Mouse (Mus musculus) limb, embryonic 11.5 days (tissue): Measurements from ENCODE around the gene Atp8a2. TPM values are rescaled to one million over a fixed set of nuclear protein-coding genes. Genes with fewer than 3 reads are reported as not detected.
A peak's percentile ranks its signal among the peaks of the same experiment; 100 is the strongest.
"Not testable (repeated sequence)": the region's sequence is repeated elsewhere in the genome, so short reads cannot be mapped to it uniquely, and the experiment has no call there.

ENCODE experiments used
- ATAC-seq: fragments of 200-750 bp; cut with Nextera tagmentation; 2 replicates; pipeline ENCODE4 v1.8.0; 2017; ENCODE audit warnings: low read depth; ENCODE audit not compliant: insufficient number of reproducible peaks, low FRiP score, low TSS enrichment
- DNase-seq: peaks from one replicate; pipeline ENCODE4 v3.0.0-alpha.2; 2015; ENCODE audit warnings: low spot score
- H3K27ac ChIP-seq: fragments of 300-500 bp; sonication (generic); replicated peaks from 2 replicates; pipeline ENCODE4 v1.5.1; 2014; ENCODE audit warnings: low read depth, mild to moderate bottlenecking, low read length
- H3K27me3 ChIP-seq: fragments of 300-500 bp; sonication (generic); 2 replicates; pipeline ENCODE4 v1.6.1; 2014; ENCODE audit warnings: mild to moderate bottlenecking, low read length, mixed read lengths; ENCODE audit not compliant: control insufficient read depth, insufficient read depth
- H3K36me3 ChIP-seq: fragments of 300-500 bp; sonication (generic); 2 replicates; pipeline ENCODE4 v1.6.1; 2014; ENCODE audit warnings: mild to moderate bottlenecking, low read length, moderate library complexity, mixed read lengths; ENCODE audit not compliant: control insufficient read depth, insufficient read depth
- H3K4me1 ChIP-seq: fragments of 300-500 bp; sonication (generic); 2 replicates; pipeline ENCODE4 v1.6.1; 2014; ENCODE audit warnings: low read length, mixed read lengths; ENCODE audit not compliant: control insufficient read depth, insufficient read depth
- H3K4me2 ChIP-seq: fragments of 300-500 bp; sonication (generic); 2 replicates; pipeline ENCODE4 v1.6.1; 2014; ENCODE audit warnings: low read depth, mild to moderate bottlenecking, moderate library complexity; ENCODE audit not compliant: severe bottlenecking
- H3K4me3 ChIP-seq: fragments of 300-500 bp; sonication (generic); 2 replicates; pipeline ENCODE4 v1.5.1; 2014; ENCODE audit warnings: low read depth, low read length
- H3K9ac ChIP-seq: fragments of 300-500 bp; sonication (generic); 2 replicates; pipeline ENCODE4 v1.6.1; 2014; ENCODE audit warnings: mild to moderate bottlenecking, low read length
- H3K9me3 ChIP-seq: fragments of 300-500 bp; sonication (generic); 2 replicates; pipeline ENCODE4 v1.6.1; 2016; ENCODE audit warnings: low read length; ENCODE audit not compliant: control insufficient read depth
- WGBS: fragments of 180-500 bp; shearing (Covaris S2); extraction: QIAGEN DNeasy Blood & Tissue Kit; methylation state at CpG from one replicate; pipeline ENCODE4 v1.1.7; 2014; 5-methylcytosine and 5-hydroxymethylcytosine counted together
- polyA plus RNA-seq: library from polyadenylated mRNA; unstranded; fragments of >200 nt; fragmentation: Nextera tagmentation; extraction: Ambion mirVana; gene quantifications from 2 replicates; pipeline ENCODE4 v1.2.1, GENCODE M21; 2014

Atp8a2 gene
- polyA plus RNA-seq, 1 experiment from 2014 or later: 2.7 TPM

DNA sequence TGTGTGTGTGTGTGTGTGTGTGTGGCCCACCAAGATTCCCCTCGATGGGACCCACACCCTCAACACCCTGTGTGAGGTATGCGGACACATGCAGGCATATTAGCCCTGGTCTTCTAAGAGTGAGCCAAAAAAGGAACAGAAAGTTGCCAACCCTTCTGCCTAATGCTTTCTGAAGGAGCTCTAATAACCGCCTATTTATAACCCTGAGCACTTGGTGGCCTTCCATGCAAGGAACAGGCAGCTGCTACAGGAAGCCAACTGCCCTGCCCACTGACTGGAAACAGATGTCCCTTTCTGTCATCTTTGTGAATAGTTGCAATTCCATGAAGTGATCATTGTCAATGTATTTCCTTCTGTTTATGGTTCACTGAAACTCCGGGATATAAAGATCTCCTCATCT is 475.0 kb downstream of the Atp8a2 start:
- no peaks in the 10 kb centered on the region for H3K27me3 ChIP-seq
- ATAC-seq: no peak
- no peak for DNase-seq
- WGBS: 68% methylated on average over 4 of the region's 4 CpGs
- H3K27ac ChIP-seq: no peak overlapping the region
- no peak overlapping the region for H3K9ac ChIP-seq
- no peak overlapping the region for H3K4me2 ChIP-seq
- 0 out of 2 replicates have a peak, but pooled peaks cover 2% of the 10 kb centered on the region for H3K4me1 ChIP-seq
- no peaks in the 10 kb centered on the region for H3K9me3 ChIP-seq
- no peaks in the 10 kb centered on the region for H3K36me3 ChIP-seq
- H3K4me3 ChIP-seq: no peak overlapping the region

DNA sequence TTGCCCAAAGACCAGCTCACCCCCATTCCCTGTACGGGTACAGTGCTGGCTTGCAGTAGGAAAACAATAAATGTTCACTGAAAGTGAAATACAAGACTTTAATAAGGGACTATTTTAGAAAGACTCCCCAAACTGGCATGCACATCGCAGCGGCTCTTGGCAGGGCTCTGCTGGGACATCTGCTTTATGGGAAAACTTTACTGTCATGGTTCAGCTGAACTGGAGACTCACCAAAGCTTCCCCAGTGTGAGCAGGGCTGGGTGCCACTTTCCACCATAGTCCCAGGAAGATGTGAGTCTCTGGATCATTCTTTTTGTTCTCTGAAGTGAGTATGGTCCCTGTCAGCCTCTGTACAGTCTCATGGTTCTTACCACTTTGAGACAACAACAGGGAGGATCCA is 475.6 kb downstream of the Atp8a2 start:
- no peaks in the 10 kb centered on the region for H3K36me3 ChIP-seq
- no peaks in the 10 kb centered on the region for H3K9me3 ChIP-seq
- H3K4me1 ChIP-seq: 0 out of 2 replicates have a peak, but pooled peaks cover 2% of the 10 kb centered on the region
- no peak overlapping the region for H3K27ac ChIP-seq
- H3K4me2 ChIP-seq: no peak overlapping the region
- 87% methylated on average over 3 of the region's 3 CpGs for WGBS
- no peak overlapping the region for H3K4me3 ChIP-seq
- DNase-seq (no peak), ATAC-seq (no peak)
- no peak overlapping the region for H3K9ac ChIP-seq
- no peaks in the 10 kb centered on the region for H3K27me3 ChIP-seq

DNA sequence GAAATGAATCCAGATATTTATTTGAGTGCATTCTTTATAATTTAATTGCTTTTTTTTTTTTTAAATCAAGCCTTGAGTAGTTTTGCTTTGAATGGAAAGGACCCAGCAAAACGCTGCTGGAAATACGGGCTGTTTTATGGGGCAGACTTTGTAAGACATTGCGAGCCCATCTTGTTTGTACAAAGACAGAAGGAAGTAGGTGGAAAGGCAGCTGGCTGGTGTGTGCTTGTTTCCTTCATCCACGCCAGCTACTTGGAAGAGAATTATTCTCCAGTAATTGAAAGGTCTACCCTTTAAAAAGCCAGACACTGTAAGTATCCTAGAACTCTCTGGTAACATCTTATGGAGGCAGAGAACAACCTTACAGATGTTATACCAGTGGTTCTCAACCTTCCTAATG is 476.6 kb downstream of the Atp8a2 start:
- ATAC-seq: no peak
- no peaks in the 10 kb centered on the region for H3K36me3 ChIP-seq
- DNase-seq: no peak
- no peak overlapping the region for H3K27ac ChIP-seq
- no peaks in the 10 kb centered on the region for H3K27me3 ChIP-seq
- H3K4me1 ChIP-seq: 0 out of 2 replicates have a peak, but pooled peaks cover 2% of the 10 kb centered on the region
- H3K4me2 ChIP-seq: no peak overlapping the region
- no peak overlapping the region for H3K4me3 ChIP-seq
- no peak overlapping the region for H3K9ac ChIP-seq
- 73% methylated on average over 4 of the region's 4 CpGs for WGBS
- H3K9me3 ChIP-seq: no peaks in the 10 kb centered on the region

DNA sequence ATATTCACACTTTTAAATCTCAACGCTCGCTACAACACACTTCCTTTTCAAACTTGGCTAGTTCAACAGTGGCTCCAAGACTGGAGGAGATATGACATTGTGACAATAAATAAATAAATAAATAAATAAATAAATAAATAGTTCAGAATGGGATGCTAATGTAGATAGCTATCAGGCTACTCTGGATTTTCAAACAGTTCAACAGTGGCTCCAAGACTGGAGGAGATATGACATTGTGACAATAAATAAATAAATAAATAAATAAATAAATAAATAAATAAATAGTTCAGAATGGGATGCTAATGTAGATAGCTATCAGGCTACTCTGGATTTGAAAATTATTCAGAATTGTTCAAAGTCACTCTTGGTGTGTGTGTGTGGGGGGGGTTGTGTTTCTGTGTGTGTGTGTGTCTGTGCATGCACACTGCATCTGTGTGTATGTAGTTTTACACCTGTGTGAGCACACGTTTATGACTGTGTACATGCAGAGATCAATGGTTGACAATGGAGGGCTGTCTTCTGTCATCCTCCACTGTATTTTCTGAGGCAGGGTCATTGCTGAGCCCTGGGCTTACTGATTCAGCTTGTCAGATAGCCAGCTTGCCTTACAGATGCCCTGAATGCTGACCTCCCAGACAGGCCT is 480.4 kb downstream of the Atp8a2 start:
- not testable (repeated sequence) for ATAC-seq, H3K9me3 ChIP-seq, H3K9ac ChIP-seq, H3K27me3 ChIP-seq, H3K4me2 ChIP-seq, H3K27ac ChIP-seq, DNase-seq, H3K36me3 ChIP-seq, H3K4me3 ChIP-seq, H3K4me1 ChIP-seq
- WGBS: 82% methylated on average over 3 of the region's 3 CpGs

DNA sequence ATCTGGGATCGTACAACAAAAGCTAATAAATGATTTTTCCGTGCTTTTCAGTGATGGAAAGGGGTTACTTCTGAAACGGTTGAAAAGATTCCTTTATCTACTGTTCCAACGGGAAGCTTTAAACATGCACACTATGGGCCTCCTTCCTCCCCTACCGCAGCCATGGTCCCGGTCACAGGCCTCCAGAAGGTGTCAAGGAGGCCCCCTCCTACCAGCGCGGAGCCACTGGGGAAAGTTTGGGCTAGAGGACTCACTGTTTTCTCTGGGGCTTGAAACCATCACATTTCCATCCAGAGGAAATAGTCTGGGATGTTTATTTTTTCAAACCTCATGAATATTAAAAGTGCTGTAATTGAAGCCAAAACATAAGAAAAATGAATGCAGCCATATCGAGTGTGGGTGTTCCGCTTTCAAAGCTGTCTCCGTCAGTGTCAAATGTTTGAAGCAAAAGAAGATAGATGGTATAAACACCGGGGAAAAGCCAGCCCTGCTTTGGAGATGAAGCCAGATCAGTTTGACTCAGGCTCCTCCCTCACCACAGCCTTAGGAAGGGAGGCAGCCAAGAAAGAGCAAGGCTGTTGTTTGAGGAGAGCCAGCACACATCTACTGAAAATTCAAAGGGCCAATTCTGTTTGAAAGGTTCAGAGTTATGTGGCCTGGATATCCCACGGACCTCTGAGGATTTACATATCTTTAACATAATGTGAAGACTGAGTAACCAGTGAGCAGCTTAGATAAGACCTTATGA is 481.1 kb downstream of the Atp8a2 start:
- Histone ChIP-seq H3K9ac (no peak overlapping the region), H3K36me3 (no peaks in the 10 kb centered on the region), H3K4me3 (no peak overlapping the region), H3K4me2 (no peak overlapping the region), H3K4me1 (no peaks in the 10 kb centered on the region), H3K27ac (no peak overlapping the region), H3K9me3 (no peaks in the 10 kb centered on the region), H3K27me3 (no peaks in the 10 kb centered on the region)
- WGBS: 35% methylated on average over 13 of the region's 13 CpGs
- no peak for ATAC-seq
- no peak for DNase-seq

DNA sequence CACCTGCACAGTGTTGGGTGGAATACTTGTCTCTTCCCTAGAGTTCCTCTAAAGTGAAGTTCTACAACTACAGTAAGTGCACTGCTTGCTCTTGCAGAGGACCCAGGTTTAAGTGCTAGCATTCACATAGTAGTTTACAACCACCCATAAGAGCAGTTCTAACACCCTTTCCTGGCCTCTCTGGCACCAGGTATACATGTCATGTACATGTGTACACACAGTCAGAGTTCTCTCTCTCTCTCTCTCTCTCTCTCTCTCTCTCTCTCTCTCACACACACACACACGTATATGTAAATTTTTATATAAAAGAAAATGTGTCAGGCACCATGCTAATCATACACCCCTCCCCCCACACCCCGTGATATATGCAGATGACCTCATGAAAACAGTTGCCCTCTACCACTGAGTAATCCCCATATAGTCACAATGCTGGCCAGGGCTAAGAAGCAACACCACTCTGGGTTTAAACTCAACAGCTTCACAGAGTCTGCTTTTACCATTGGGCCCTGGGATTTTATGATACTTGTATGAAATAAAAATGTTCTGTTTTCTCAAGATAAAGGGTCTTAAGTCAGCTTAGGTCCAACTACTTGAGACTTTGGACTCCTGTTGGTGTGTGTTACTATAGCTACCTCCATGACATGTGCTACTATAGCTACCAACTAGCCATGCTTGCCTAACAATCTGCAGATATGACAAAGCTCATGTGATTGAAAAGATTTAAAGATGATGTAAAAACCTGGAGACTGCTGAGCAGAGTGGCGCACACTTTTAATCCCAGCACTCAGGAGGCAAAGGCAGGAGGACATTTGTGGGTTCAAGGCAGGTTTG is 487.3 kb downstream of the Atp8a2 start:
- Histone ChIP-seq H3K4me2 (no peak overlapping the region), H3K4me3 (no peak overlapping the region), H3K36me3 (no peaks in the 10 kb centered on the region), H3K4me1 (peaks cover 3% of the 10 kb centered on the region; the same call in 1 of the 2 replicates), H3K27me3 (no peaks in the 10 kb centered on the region), H3K9ac (no peak overlapping the region), H3K9me3 (no peaks in the 10 kb centered on the region), H3K27ac (no peak overlapping the region)
- ATAC-seq (no peak), DNase-seq (no peak)
- WGBS: 77% methylated on average over 3 of the region's 3 CpGs

DNA sequence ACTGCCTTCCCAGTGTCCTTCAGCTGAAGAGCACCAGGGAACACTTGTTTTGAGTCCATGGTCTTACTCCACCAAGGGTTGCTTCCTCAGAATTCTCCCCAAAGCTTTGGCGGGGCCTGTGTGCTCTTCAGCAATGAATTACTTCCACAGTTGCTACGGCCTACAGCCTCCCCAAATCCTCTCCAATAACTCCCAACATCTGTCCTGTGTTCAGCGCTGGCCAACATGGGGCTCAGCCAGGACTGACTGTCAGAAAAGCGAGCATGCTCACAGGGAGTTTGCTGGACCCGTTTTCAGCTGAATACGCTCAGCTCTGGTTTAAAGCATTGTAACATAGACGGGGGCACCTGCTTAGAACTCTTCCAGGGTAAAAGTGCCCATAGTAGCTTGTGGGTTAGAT is 489.0 kb downstream of the Atp8a2 start:
- ATAC-seq (no peak), DNase-seq (no peak)
- H3K27ac ChIP-seq: no peak overlapping the region
- H3K27me3 ChIP-seq: no peaks in the 10 kb centered on the region
- H3K9ac ChIP-seq: no peak overlapping the region
- no peaks in the 10 kb centered on the region for H3K36me3 ChIP-seq
- no peaks in the 10 kb centered on the region for H3K9me3 ChIP-seq
- H3K4me3 ChIP-seq: no peak overlapping the region
- H3K4me1 ChIP-seq: peaks cover 3% of the 10 kb centered on the region; the same call in 1 of the 2 replicates
- H3K4me2 ChIP-seq: no peak overlapping the region
- 88% methylated on average over 7 of the region's 7 CpGs for WGBS

DNA sequence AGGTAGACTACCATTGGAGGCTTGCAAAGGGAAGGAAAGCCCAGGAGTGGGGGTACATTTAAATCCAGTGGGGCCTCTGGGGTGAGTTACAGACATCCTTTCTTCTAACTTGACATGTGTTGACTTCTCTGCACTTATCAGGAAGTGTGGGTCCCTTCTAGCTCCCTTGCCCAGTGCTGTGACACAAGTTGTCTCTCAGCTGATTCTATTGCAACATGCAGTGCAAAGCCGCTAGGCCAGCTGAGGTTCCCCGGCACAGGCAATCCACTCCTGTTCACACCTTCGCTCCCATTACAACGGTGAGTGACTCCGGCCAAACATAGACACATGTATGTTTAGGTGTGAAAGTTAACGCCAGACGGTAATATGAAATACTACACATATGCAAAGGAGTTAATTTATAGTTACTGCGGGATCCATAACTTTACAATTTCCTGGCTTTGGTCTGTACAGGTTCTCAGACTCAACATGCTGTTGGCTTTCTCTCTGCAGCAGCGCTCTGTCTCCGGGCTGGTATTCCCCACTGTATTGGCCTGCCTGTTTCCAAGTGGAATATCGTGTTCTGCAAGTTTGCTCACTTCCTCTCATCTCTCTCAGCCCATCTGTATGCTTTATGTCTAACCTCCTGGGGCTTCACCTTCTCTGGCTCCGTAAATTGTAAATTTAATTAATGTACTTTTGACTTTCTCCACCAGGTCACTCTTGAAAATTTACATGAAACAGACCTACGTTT is 491.5 kb downstream of the Atp8a2 start:
- H3K27ac ChIP-seq: no peak overlapping the region
- ATAC-seq: peak; percentile 60; the same call in 1 of the 2 replicates
- WGBS: 70% methylated on average over 13 of the region's 13 CpGs
- no peaks in the 10 kb centered on the region for H3K27me3 ChIP-seq
- no peak for DNase-seq
- H3K4me3 ChIP-seq: no peak overlapping the region
- H3K4me2 ChIP-seq: no peak overlapping the region
- no peaks in the 10 kb centered on the region for H3K9me3 ChIP-seq
- no peak overlapping the region for H3K9ac ChIP-seq
- peaks cover 6% of the 10 kb centered on the region; the same call in 1 of the 2 replicates for H3K4me1 ChIP-seq
- H3K36me3 ChIP-seq: no peaks in the 10 kb centered on the region
